Mouse (Mus musculus) embryonic facial prominence, embryonic 12.5 days (tissue): ENCODE measurements around the gene Olfr1413. TPM values are rescaled to one million over a fixed set of nuclear protein-coding genes. Genes with fewer than 3 reads are reported as not detected.

Experiments used
- ATAC-seq: fragments of 200-750 bp; cut with Nextera tagmentation; 2 replicates; pipeline ENCODE4 v1.8.0; 2017; ENCODE audit not compliant: insufficient number of reproducible peaks, insufficient read depth, low FRiP score, low TSS enrichment
- H3K27ac ChIP-seq: fragments of 300-500 bp; sonication (generic); 2 replicates; pipeline ENCODE4 v1.5.1; 2016; ENCODE audit warnings: mild to moderate bottlenecking
- H3K27me3 ChIP-seq: fragments of 300-500 bp; sonication (generic); 2 replicates; pipeline ENCODE4 v1.6.1; 2016; ENCODE audit warnings: mild to moderate bottlenecking, moderate library complexity
- H3K36me3 ChIP-seq: fragments of 300-500 bp; sonication (generic); 2 replicates; pipeline ENCODE4 v1.6.1; 2016; ENCODE audit warnings: mild to moderate bottlenecking
- H3K4me1 ChIP-seq: fragments of 300-500 bp; sonication (generic); 2 replicates; pipeline ENCODE4 v1.6.1; 2016
- H3K4me2 ChIP-seq: fragments of 300-500 bp; sonication (generic); replicated peaks from 2 replicates; pipeline ENCODE4 v1.6.1; 2016; ENCODE audit warnings: mild to moderate bottlenecking, moderate library complexity
- H3K4me3 ChIP-seq: fragments of 300-500 bp; sonication (generic); 2 replicates; pipeline ENCODE4 v1.5.1; 2016; ENCODE audit warnings: mild to moderate bottlenecking
- H3K9ac ChIP-seq: fragments of 300-500 bp; sonication (generic); 2 replicates; pipeline ENCODE4 v1.6.1; 2016; ENCODE audit warnings: mild to moderate bottlenecking, moderate library complexity
- H3K9me3 ChIP-seq: fragments of 300-500 bp; sonication (generic); 2 replicates; pipeline ENCODE4 v1.6.1; 2016; ENCODE audit warnings: mild to moderate bottlenecking, moderate library complexity
- WGBS: fragments of 180-500 bp; shearing (Covaris S2); methylation state at CpG from one replicate; pipeline ENCODE4 v1.1.7; 2016; 5-methylcytosine and 5-hydroxymethylcytosine counted together
- polyA plus RNA-seq: library from polyadenylated mRNA; unstranded; fragments of >200 nt; fragmentation: Nextera tagmentation; extraction: Ambion mirVana; gene quantifications from 2 replicates; pipeline ENCODE4 v1.2.1, GENCODE M21; 2016

The Olfr1413 gene
- polyA plus RNA-seq, 1 experiment from 2014 or later = not detected

- ATAC-seq = no peak
- Histone ChIP-seq H3K4me3 (no peak overlapping the region), H3K9ac (no peak overlapping the region), H3K4me2 (no peak overlapping the region), H3K4me1 (no peaks in the 10 kb centered on the region), H3K27ac (no peak overlapping the region), H3K36me3 (no peaks in the 10 kb centered on the region), H3K9me3 (no peaks in the 10 kb centered on the region), H3K27me3 (0 out of 2 replicates have a peak, but pooled peaks cover 2% of the 10 kb centered on the region)
- WGBS = 7% methylated on average over 1 of the region's 1 CpGs
Measured at GRCm38 (mm10) chr1:92614516-92614915, 43.4 kb downstream of the Olfr1413 start.

GRCm38 (mm10) chr1:92616046-92616445 lies 44.9 kb downstream of the Olfr1413 start:
- Histone ChIP-seq H3K9ac (no peak overlapping the region), H3K4me1 (no peaks in the 10 kb centered on the region), H3K4me2 (no peak overlapping the region), H3K27ac (no peak overlapping the region), H3K4me3 (no peak overlapping the region), H3K36me3 (no peaks in the 10 kb centered on the region), H3K9me3 (no peaks in the 10 kb centered on the region), H3K27me3 (no peaks in the 10 kb centered on the region; the same call in 1 of the 2 replicates)
- WGBS = 80% methylated on average over 1 of the region's 1 CpGs
- no peak for ATAC-seq

GRCm38 (mm10) chr1:92617488-92617887 lies 46.4 kb downstream of the Olfr1413 start, which contains the start of gene Olfr12:
Gene Olfr12 (plus strand): TSS chr1:92617788.
- H3K4me3 ChIP-seq = no peak within 1 kb of the TSS
- no peaks in the 10 kb centered on the region for H3K4me1 ChIP-seq
- H3K9me3 ChIP-seq = no peaks in the 10 kb centered on the region
- H3K36me3 ChIP-seq = no peaks in the 10 kb centered on the region
- H3K27me3 ChIP-seq = no peaks in the 10 kb centered on the region; the same call in 1 of the 2 replicates
- 65% methylated on average over 2 of the region's 2 CpGs for WGBS
- no peak for ATAC-seq
- H3K4me2 ChIP-seq = no peak within 1 kb of the TSS
- H3K9ac ChIP-seq = no peak within 1 kb of the TSS
- no peak within 1 kb of the TSS for H3K27ac ChIP-seq

GRCm38 (mm10) chr1:92618360-92618759 lies 47.2 kb downstream of the Olfr1413 start:
- no peak for ATAC-seq
- H3K4me1 ChIP-seq = no peaks in the 10 kb centered on the region
- no peaks in the 10 kb centered on the region for H3K36me3 ChIP-seq
- H3K27me3 ChIP-seq = no peaks in the 10 kb centered on the region; the same call in 1 of the 2 replicates
- no peak overlapping the region for H3K4me3 ChIP-seq
- no peaks in the 10 kb centered on the region for H3K9me3 ChIP-seq
- H3K27ac ChIP-seq = no peak overlapping the region
- no peak overlapping the region for H3K4me2 ChIP-seq
- no peak overlapping the region for H3K9ac ChIP-seq
- 65% methylated on average over 4 of the region's 4 CpGs for WGBS

Other genes starting within 250 kb of the Olfr1413 start
- gene Ndufa10, start 97.5 kb upstream of the Olfr1413 start, polyA plus RNA-seq = 255 and 278 TPM in 2 replicates
- gene Olfr1416, start 86.2 kb upstream of the Olfr1413 start, polyA plus RNA-seq = not detected in 2 replicates
- gene Olfr1415, start 75.2 kb upstream of the Olfr1413 start, polyA plus RNA-seq = not detected in 2 replicates
- gene Olfr1414, start 52.7 kb upstream of the Olfr1413 start, polyA plus RNA-seq = not detected in 2 replicates
- not detected in 2 replicates for gene Olfr1412, start 14.5 kb downstream of the Olfr1413 start, polyA plus RNA-seq
- gene Olfr1411, start 23.1 kb downstream of the Olfr1413 start, polyA plus RNA-seq = not detected in 2 replicates
- not detected in 2 replicates for gene Olfr1410, start 34.5 kb downstream of the Olfr1413 start, polyA plus RNA-seq
- 0.13 TPM in 1 of 2 replicates, not detected in the other for gene Olfr12, start 46.5 kb downstream of the Olfr1413 start, polyA plus RNA-seq
- 340 and 378 TPM in 2 replicates for gene Cops9, start 70.7 kb downstream of the Olfr1413 start, polyA plus RNA-seq
- gene Otos, start 77.5 kb downstream of the Olfr1413 start, polyA plus RNA-seq = 0.17 TPM in 1 of 2 replicates, not detected in the other